Mouse (Mus musculus) kidney, adult 2 months (tissue): ENCODE measurements around the gene Nfe2l2.

ENCODE experiments used
- CTCF ChIP-seq: fragments of 200-500 bp; conservative IDR thresholded peaks from 2 replicates; pipeline ENCODE4 v1.5.1; 2011; ENCODE audit warnings: low read depth, mild to moderate bottlenecking, control low read depth, low read length, moderate library complexity, mixed read lengths; ENCODE audit not compliant: insufficient read depth, insufficient read length
- POLR2A ChIP-seq: fragments of 200-500 bp; IDR thresholded peaks from one replicate; pipeline ENCODE4 v1.6.1; 2011; ENCODE audit warnings: low read depth, low read length, control low read depth

DNA sequence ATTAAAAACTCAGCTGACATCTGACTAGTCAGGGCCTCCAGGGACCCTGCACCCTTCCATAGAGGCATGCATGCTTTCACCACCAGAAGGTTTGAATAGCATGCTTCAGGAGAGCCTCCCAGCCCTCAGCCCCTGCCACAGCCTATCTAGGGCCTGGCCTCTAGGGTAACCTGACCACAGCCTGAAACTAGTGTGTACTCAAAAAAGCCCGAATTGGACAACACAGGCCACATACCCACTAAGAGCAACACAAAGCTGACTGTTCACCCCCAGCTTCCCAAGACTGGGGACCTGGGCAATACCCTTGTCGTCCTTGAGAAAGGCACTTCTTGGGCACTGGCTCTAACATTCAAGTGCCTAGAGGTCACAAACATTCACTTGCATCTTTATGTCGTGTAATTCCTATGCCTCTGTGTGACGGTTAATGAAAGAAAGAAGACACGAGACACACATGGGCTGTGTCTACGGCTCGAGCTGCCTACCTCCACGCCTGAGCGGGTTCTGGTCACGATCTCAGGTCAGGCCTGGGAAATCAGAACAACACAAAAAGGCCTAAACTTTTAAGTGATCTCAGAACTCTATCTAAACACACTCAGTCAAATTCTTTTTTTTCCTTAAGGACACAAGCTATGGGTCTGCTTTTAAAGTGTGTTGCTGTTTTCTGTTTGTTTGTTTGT is 14.8 kb downstream of the Nfe2l2 start:
- TF ChIP-seq POLR2A: no peak
- TF ChIP-seq CTCF: no peak
